In genomic region chr15:89144965-89145364, GRCm38 (mm10) we compare ENCODE assay signal across 25 mouse cellular contexts. TPM values are rescaled to one million over a fixed set of nuclear protein-coding genes. Genes with fewer than 3 reads are reported as not detected.
"Had no signal": no experiment of that assay in that cellular context is flagged by ENCODE, and none has a peak within 500 bp of the region (broad histone marks: within the 10 kb centered on the region; RNA-seq: fewer than 3 reads in every experiment).

No protein-coding gene starts in this region.

- H3K4me3 ChIP-seq: lung, embryonic 15.5 days; megakaryocyte, embryonic 14.5 days; midbrain, embryonic 13.5 days; midbrain, embryonic 15.5 days; myocyte; neural tube, embryonic 15.5 days; stomach, embryonic 15.5 days had no signal

- DNase-seq: liver, postnatal 0 days; lung, adult 2 months; lung, postnatal 14 days; lung, postnatal 36 days; retina, postnatal 1 day; right cerebral cortex, adult 18-20 months; right cerebral cortex, postnatal 25 days; right cerebral cortex, postnatal 4 days; spleen, adult 18-20 months; thymus, adult 2 months; thymus, postnatal 25 days; thymus, postnatal 4 days had no signal

- H3K9ac ChIP-seq: liver, postnatal 0 days; lung, embryonic 15.5 days; midbrain, embryonic 13.5 days; midbrain, embryonic 15.5 days; neural tube, embryonic 15.5 days; stomach, embryonic 15.5 days had no signal

- H3K36me3 ChIP-seq: lung, embryonic 15.5 days; neural tube, embryonic 15.5 days; stomach, embryonic 15.5 days had no signal

- ATAC-seq: liver, postnatal 0 days; lung, postnatal 0 days; midbrain, embryonic 13.5 days; midbrain, embryonic 15.5 days had no signal

- H3K9me3 ChIP-seq: lung, embryonic 15.5 days; midbrain, embryonic 13.5 days; midbrain, embryonic 15.5 days; neural tube, embryonic 13.5 days; neural tube, embryonic 15.5 days; stomach, embryonic 15.5 days had no signal

- H3K27ac ChIP-seq: lung, embryonic 15.5 days; macrophage; midbrain, embryonic 13.5 days; midbrain, embryonic 15.5 days; neural tube, embryonic 13.5 days; neural tube, embryonic 15.5 days; stomach, embryonic 15.5 days; stomach, postnatal 0 days had no signal

- H3K27me3 ChIP-seq: midbrain, embryonic 15.5 days had no signal

- H3K4me2 ChIP-seq: lung, embryonic 15.5 days; midbrain, embryonic 11.5 days; midbrain, embryonic 13.5 days; neural tube, embryonic 13.5 days; neural tube, embryonic 15.5 days; stomach, embryonic 15.5 days had no signal

RNA-seq across cellular contexts. Expression of gene Mapk11, which starts 4.5 kb away (rescaled TPM):
- total RNA-seq: megakaryocyte progenitor cell, adult 5-6 weeks had no signal
